Mouse (Mus musculus) forebrain, embryonic 12.5 days (tissue): ENCODE measurements around the gene Ciao2b. TPM values are rescaled to one million over a fixed set of nuclear protein-coding genes. Genes with fewer than 3 reads are reported as not detected.

ENCODE experiments used
- ATAC-seq: fragments of 200-750 bp; cut with Nextera tagmentation; 2 replicates; pipeline ENCODE4 v1.8.0; 2017; ENCODE audit warnings: moderate TSS enrichment; ENCODE audit not compliant: low FRiP score
- H3K27ac ChIP-seq: fragments of 300-500 bp; sonication (generic); 2 replicates; pipeline ENCODE4 v1.5.1; 2016; ENCODE audit warnings: mild to moderate bottlenecking
- H3K27me3 ChIP-seq: fragments of 300-500 bp; sonication (generic); 2 replicates; pipeline ENCODE4 v1.6.1; 2016; ENCODE audit warnings: mild to moderate bottlenecking
- H3K36me3 ChIP-seq: fragments of 300-500 bp; sonication (generic); replicated peaks from 2 replicates; pipeline ENCODE4 v1.6.1; 2016; ENCODE audit warnings: mild to moderate bottlenecking
- H3K4me1 ChIP-seq: fragments of 300-500 bp; sonication (generic); 2 replicates; pipeline ENCODE4 v1.6.1; 2016
- H3K4me2 ChIP-seq: fragments of 300-500 bp; sonication (generic); 2 replicates; pipeline ENCODE4 v1.6.1; 2016; ENCODE audit warnings: mild to moderate bottlenecking, moderate library complexity
- H3K4me3 ChIP-seq: fragments of 300-500 bp; sonication (generic); replicated peaks from 2 replicates; pipeline ENCODE4 v1.5.1; 2016; ENCODE audit warnings: mild to moderate bottlenecking
- H3K9ac ChIP-seq: fragments of 300-500 bp; sonication (generic); 2 replicates; pipeline ENCODE4 v1.6.1; 2016; ENCODE audit warnings: mild to moderate bottlenecking
- H3K9me3 ChIP-seq: fragments of 300-500 bp; sonication (generic); 2 replicates; pipeline ENCODE4 v1.6.1; 2016
- WGBS: fragments of 180-500 bp; shearing (Covaris S2); methylation state at CpG from one replicate; pipeline ENCODE4 v1.1.7; 2016; 5-methylcytosine and 5-hydroxymethylcytosine counted together
- polyA plus RNA-seq: library from polyadenylated mRNA; unstranded; fragments of >200 nt; fragmentation: Nextera tagmentation; extraction: Ambion mirVana; gene quantifications from 2 replicates; pipeline ENCODE4 v1.2.1, GENCODE M21; 2016

Ciao2b gene
- polyA plus RNA-seq, 1 experiment from 2014 or later, result 104 TPM

GRCm38 (mm10) chr8:104593536-104594325 is 48.0 kb downstream of the Ciao2b start:
- Histone ChIP-seq H3K4me2 (no peak overlapping the region), H3K4me1 (peaks cover 17% of the 10 kb centered on the region), H3K27ac (no peak overlapping the region), H3K9ac (no peak overlapping the region), H3K36me3 (peaks cover 26% of the 10 kb centered on the region), H3K27me3 (no peaks in the 10 kb centered on the region), H3K4me3 (no peak overlapping the region), H3K9me3 (no peaks in the 10 kb centered on the region)
- 95% methylated on average over 31 of the region's 31 CpGs for WGBS
- no peak for ATAC-seq

DNA sequence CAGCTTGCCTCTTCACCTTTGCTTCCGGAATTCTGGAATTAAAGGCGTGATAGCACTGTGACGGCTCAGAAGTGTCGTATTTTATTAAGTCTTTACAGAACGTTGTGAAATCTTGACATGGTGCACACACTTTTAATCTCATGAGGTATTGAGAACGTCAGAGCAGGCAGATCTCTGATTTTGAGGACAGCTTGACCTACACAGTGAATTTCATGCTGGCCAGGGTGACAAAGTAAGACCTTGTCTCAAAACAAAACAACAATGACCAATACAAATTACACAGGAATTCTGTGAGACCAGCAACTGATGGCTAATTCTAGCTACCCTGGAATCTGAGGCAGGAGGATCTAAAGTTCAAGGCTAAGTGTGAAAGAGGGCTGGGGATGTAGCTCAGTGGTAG is 49.2 kb downstream of the Ciao2b start:
- Histone ChIP-seq H3K27me3 (no peaks in the 10 kb centered on the region), H3K9ac (no peak overlapping the region), H3K4me2 (peak overlapping the region; percentile 80), H3K36me3 (peaks cover 26% of the 10 kb centered on the region), H3K9me3 (no peaks in the 10 kb centered on the region), H3K4me3 (no peak overlapping the region; the same call in 1 of the 2 replicates), H3K4me1 (peaks cover 17% of the 10 kb centered on the region), H3K27ac (no peak overlapping the region)
- WGBS, result 80% methylated on average over 6 of the region's 6 CpGs
- ATAC-seq, result no peak

DNA sequence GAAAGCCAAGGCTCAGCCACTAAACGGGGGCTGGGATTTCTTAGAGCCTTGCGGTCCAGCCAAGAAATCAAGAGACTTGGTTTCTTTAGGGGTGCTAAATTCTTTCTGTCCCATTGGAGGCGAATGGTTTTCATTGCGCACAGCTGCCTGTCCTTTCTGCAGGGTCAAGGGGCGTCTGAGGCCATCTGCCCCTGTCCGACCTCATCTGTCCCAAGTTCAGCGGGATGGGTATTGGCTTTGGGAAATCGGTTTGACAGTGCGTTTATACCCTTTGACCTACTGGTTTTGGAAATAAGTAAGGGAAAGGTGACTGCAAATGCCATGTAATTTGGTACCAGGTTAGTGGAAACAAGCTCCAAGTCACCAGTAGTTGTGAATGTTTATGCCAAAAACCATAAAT is 49.9 kb downstream of the Ciao2b start:
- WGBS, result under 1% methylated on average over 9 of the region's 9 CpGs
- ATAC-seq, result no peak; the same call in 1 of the 2 replicates

DNA sequence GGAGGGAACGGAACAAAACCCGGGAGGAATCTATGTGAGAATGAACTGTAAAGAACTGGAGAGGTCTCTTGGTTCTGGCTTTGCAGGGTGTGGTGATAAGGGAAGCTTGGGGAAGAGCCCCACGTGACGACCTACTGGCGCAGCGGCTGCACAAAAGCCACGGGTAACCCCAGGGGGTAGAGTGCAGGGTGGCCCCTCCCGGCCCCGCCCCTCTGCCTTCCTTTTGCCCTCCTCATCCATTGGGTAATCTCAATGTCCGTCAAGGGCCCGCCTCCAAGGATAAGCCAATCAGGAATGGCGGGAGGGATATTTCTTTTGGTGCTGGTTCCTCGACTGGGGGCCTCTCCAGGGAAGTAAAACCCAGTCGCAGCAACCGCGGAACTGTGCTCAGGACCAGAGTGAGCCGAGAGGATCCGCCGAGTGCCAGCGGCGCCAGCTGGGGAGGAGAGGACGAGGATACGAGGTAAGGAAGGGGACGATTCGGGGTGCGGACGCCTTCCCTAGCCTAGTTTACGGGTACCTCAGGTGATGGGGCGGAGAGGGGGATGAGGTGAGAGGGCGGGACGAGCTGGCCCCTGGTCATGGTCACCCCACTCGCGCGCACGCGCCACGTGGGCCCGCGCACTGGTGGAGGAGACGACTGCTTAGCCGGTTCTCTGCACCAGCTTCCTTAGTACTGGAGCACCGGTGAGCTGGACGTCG is 50.5 kb downstream of the Ciao2b start, which contains the start of gene Pdp2:
Pdp2 (plus strand) TSS at position 319 of the 702 bp plus-strand sequence.
- Histone ChIP-seq H3K4me1 (peaks cover 17% of the 10 kb centered on the region), H3K4me2 (peak within 1 kb of the TSS; percentile 80), H3K36me3 (peaks cover 23% of the 10 kb centered on the region), H3K9ac (peak within 1 kb of the TSS; percentile 73), H3K9me3 (no peaks in the 10 kb centered on the region), H3K27me3 (no peaks in the 10 kb centered on the region), H3K4me3 (peak within 1 kb of the TSS; percentile 72), H3K27ac (peak within 1 kb of the TSS; percentile 63; the same call in 1 of the 2 replicates)
- WGBS, result under 1% methylated on average over 44 of the region's 44 CpGs
- peak; percentile 98 for ATAC-seq

More for the DNA sequence above, 49.9 kb downstream of the Ciao2b start:
- Histone ChIP-seq H3K36me3 (peaks cover 26% of the 10 kb centered on the region), H3K4me3 (peak overlapping the region; percentile 72), H3K27ac (peak overlapping the region; percentile 63; the same call in 1 of the 2 replicates), H3K4me2 (peak overlapping the region; percentile 80), H3K9ac (peak overlapping the region; percentile 73), H3K9me3 (no peaks in the 10 kb centered on the region), H3K27me3 (no peaks in the 10 kb centered on the region), H3K4me1 (peaks cover 17% of the 10 kb centered on the region)

GRCm38 (mm10) chr8:104590284-104590683 is 51.5 kb downstream of the Ciao2b start:
- peaks cover 17% of the 10 kb centered on the region for H3K36me3 ChIP-seq
- H3K4me1 ChIP-seq, result peaks cover 17% of the 10 kb centered on the region
- H3K9ac ChIP-seq, result no peak overlapping the region
- no peak overlapping the region for H3K27ac ChIP-seq
- H3K27me3 ChIP-seq, result no peaks in the 10 kb centered on the region
- H3K4me3 ChIP-seq, result no peak overlapping the region
- no peak for ATAC-seq
- WGBS, result 93% methylated on average over 3 of the region's 3 CpGs
- no peaks in the 10 kb centered on the region for H3K9me3 ChIP-seq
- H3K4me2 ChIP-seq, result no peak overlapping the region

Other genes starting within 250 kb of the Ciao2b start
- 3.3 and 3.5 TPM in 2 replicates for gene Cmtm4, start 246.2 kb downstream of the Ciao2b start, polyA plus RNA-seq
- 129 and 136 TPM in 2 replicates for gene Dync1li2, start 198.9 kb downstream of the Ciao2b start, polyA plus RNA-seq
- 0.18 and 0.32 TPM in 2 replicates for gene Terb1, start 132.1 kb downstream of the Ciao2b start, polyA plus RNA-seq
- gene Nae1, start 107.3 kb downstream of the Ciao2b start, polyA plus RNA-seq, result 124 and 128 TPM in 2 replicates
- 1.5 and 1.6 TPM in 2 replicates for gene Car7, start 107.3 kb downstream of the Ciao2b start, polyA plus RNA-seq
- 14.2 and 14.9 TPM in 2 replicates for gene Pdp2, start 50.5 kb downstream of the Ciao2b start, polyA plus RNA-seq
- gene Cdh16, start 17.6 kb downstream of the Ciao2b start, polyA plus RNA-seq, result not detected in 2 replicates
- gene Rrad, start 10.6 kb downstream of the Ciao2b start, polyA plus RNA-seq, result 0.69 and 1.7 TPM in 2 replicates
- not detected in 2 replicates for gene Ces2a, start 92.0 kb upstream of the Ciao2b start, polyA plus RNA-seq
- 0.13 and 0.17 TPM in 2 replicates for gene Ces2b, start 189.6 kb upstream of the Ciao2b start, polyA plus RNA-seq
- not detected in 2 replicates for gene Ces2c, start 205.1 kb upstream of the Ciao2b start, polyA plus RNA-seq